Mouse (Mus musculus) neural tube, embryonic 12.5 days (tissue): ENCODE data around the gene Myo3b. TPM values are rescaled to one million over a fixed set of nuclear protein-coding genes. Genes with fewer than 3 reads are reported as not detected.

Source experiments
- ATAC-seq: fragments of 200-750 bp; cut with Nextera tagmentation; 2 replicates; pipeline ENCODE4 v1.8.0; 2017; ENCODE audit warnings: low read depth, mild to moderate bottlenecking, moderate TSS enrichment, moderate library complexity; ENCODE audit not compliant: low FRiP score
- H3K27ac ChIP-seq: fragments of 300-500 bp; sonication (generic); 2 replicates; pipeline ENCODE4 v1.5.1; 2016
- H3K27me3 ChIP-seq: fragments of 300-500 bp; sonication (generic); replicated peaks from 2 replicates; pipeline ENCODE4 v1.6.1; 2016; ENCODE audit warnings: mild to moderate bottlenecking
- H3K36me3 ChIP-seq: fragments of 300-500 bp; sonication (generic); 2 replicates; pipeline ENCODE4 v1.6.1; 2016; ENCODE audit warnings: mild to moderate bottlenecking
- H3K4me1 ChIP-seq: fragments of 300-500 bp; sonication (generic); 2 replicates; pipeline ENCODE4 v1.6.1; 2016
- H3K4me2 ChIP-seq: fragments of 300-500 bp; sonication (generic); replicated peaks from 2 replicates; pipeline ENCODE4 v1.6.1; 2016; ENCODE audit warnings: mild to moderate bottlenecking
- H3K4me3 ChIP-seq: fragments of 300-500 bp; sonication (generic); 2 replicates; pipeline ENCODE4 v1.5.1; 2016
- H3K9ac ChIP-seq: fragments of 300-500 bp; sonication (generic); 2 replicates; pipeline ENCODE4 v1.6.1; 2016; ENCODE audit warnings: mild to moderate bottlenecking
- H3K9me3 ChIP-seq: fragments of 300-500 bp; sonication (generic); 2 replicates; pipeline ENCODE4 v1.6.1; 2016; ENCODE audit warnings: mild to moderate bottlenecking
- WGBS: fragments of 180-500 bp; shearing (Covaris S2); methylation state at CpG from one replicate; pipeline ENCODE4 v1.1.7; 2016; 5-methylcytosine and 5-hydroxymethylcytosine counted together
- polyA plus RNA-seq: library from polyadenylated mRNA; unstranded; fragments of >200 nt; fragmentation: Nextera tagmentation; extraction: Ambion mirVana; gene quantifications from 2 replicates; pipeline ENCODE4 v1.2.1, GENCODE M21; 2016

Gene Myo3b
- polyA plus RNA-seq, 1 experiment from 2014 or later = 0.04 TPM

DNA sequence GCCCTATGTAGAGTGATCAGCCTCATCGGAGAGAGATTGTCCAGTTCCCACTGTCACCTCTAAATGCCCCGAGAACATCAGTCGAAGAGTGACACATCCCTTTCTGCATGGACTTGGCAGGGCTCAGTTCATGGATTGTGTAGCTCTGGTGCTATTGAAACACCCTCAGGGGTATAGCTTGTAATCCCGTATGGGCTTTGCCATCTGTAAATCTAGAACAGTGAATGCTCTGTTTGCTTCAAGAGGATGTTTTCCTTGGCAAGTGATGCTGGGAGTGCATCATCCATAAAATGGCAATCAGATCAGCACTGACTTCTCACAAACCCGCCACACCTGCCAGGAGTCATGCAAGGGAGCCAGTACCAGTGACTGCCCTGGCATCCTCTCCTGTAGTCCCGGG is 380.4 kb downstream of the Myo3b start:
- no peak overlapping the region for H3K9ac ChIP-seq
- no peaks in the 10 kb centered on the region for H3K4me1 ChIP-seq
- WGBS = 81% methylated on average over 6 of the region's 6 CpGs
- no peaks in the 10 kb centered on the region for H3K27me3 ChIP-seq
- no peaks in the 10 kb centered on the region for H3K36me3 ChIP-seq
- no peaks in the 10 kb centered on the region for H3K9me3 ChIP-seq
- no peak overlapping the region for H3K4me3 ChIP-seq
- no peak overlapping the region for H3K27ac ChIP-seq
- H3K4me2 ChIP-seq = no peak overlapping the region
- ATAC-seq = no peak

DNA sequence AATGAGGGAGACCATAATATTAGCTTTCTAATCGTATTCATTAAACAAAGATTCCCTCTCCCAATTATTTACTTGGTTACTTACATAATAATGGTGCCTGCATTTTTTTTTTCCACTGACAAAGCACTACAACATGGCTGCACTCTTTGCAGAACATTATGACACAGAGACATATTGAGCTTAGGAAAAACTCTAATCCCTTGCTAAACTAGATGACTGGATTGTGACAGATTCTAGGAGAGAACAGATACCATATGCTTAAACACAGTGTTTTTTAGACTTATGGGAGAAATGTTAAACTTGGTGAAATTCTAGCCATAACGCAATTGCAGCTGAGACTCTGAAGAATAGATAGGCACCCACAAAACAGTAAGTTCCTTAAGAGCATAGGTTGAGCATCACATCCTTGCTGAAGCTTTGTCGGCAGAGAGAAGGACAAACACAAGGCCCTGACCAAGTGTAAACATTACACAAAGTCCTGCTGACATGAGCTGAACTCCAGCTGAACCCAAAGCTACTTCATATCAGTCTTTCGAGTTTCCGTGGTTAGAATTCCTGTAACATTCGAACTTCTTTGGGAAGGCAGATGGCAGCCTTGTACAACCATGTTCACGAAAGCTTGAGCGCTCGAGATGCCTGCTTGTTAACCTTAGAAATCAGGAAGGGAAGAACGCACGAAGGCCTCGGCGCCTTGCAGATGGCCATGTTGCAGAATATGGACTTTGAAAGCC is 382.4 kb downstream of the Myo3b start:
- H3K4me2 ChIP-seq = no peak overlapping the region
- H3K9me3 ChIP-seq = no peaks in the 10 kb centered on the region
- ATAC-seq = no peak
- H3K9ac ChIP-seq = no peak overlapping the region
- no peak overlapping the region for H3K27ac ChIP-seq
- H3K36me3 ChIP-seq = no peaks in the 10 kb centered on the region
- H3K27me3 ChIP-seq = no peaks in the 10 kb centered on the region
- 87% methylated on average over 13 of the region's 13 CpGs for whole genome bisulfite sequencing
- no peak overlapping the region for H3K4me3 ChIP-seq
- H3K4me1 ChIP-seq = no peaks in the 10 kb centered on the region

DNA sequence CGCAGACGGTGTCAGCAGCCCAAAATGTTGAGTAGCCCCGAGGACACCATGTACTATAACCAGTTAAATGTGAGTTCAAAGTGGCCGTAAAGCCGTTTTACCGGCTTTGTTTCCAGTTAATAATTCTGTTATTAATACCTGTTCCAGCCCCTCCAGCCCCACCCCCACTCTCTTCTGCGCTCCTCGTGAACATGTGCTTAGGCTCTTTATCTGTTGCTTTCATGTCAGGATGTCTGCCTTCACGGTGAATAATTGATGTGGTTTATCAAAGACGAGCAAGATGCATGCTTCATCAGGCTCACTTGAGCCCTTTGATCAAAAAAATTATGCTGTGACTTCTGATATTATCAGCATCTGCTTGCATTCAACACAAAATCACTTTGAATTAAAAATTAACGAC is 386.7 kb downstream of the Myo3b start:
- Histone ChIP-seq H3K27ac (no peak overlapping the region), H3K4me1 (no peaks in the 10 kb centered on the region), H3K4me3 (no peak overlapping the region), H3K27me3 (no peaks in the 10 kb centered on the region), H3K4me2 (no peak overlapping the region), H3K9ac (no peak overlapping the region), H3K9me3 (no peaks in the 10 kb centered on the region), H3K36me3 (no peaks in the 10 kb centered on the region)
- no peak for ATAC-seq
- 71% methylated on average over 11 of the region's 11 CpGs for WGBS

DNA sequence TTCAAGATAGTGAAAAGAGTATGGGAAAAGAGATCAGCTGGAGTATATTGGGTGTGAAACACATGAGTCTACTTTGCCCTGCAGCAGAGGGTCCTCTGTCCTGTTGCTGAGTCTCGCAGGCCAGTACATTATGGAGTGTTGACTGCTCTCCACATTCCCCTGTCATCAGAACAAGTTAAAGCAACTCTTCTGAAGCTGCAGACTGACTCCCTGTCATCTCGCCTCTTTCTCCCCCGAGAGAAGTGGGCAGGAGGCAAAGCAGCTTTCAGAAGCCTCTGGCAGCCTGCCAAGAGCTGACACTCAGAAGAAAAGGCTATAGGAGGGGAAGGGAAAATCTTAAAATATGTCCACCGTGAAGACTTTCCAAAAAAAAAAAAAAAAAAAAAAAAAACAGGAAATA is 404.1 kb downstream of the Myo3b start:
- Histone ChIP-seq H3K9me3 (no peaks in the 10 kb centered on the region), H3K27ac (no peak overlapping the region), H3K27me3 (no peaks in the 10 kb centered on the region), H3K9ac (no peak overlapping the region), H3K4me1 (peaks cover 4% of the 10 kb centered on the region), H3K36me3 (no peaks in the 10 kb centered on the region), H3K4me2 (peak overlapping the region; percentile 49; the same call in 1 of the 2 replicates), H3K4me3 (no peak overlapping the region)
- 4% methylated on average over 4 of the region's 4 CpGs for WGBS
- ATAC-seq = no peak

DNA sequence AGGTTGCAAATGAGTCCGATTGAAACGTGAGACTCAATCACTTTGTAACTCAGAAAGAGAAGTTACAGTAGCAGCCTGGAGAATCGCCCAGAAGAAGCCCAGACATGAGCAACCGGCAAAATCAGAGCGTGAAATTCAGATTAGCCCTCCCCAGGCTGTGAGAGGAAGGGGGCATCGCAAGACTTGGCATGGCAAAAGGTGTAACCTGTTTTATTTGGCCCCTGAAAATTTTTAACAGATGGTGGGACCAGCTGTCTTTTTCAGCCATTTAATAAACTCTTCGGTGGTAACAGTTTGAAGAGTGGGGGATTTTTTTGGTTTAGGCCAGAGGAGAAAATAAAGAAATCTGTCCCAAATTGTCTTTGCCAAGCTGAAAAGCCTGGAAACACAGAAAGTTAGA is 405.2 kb downstream of the Myo3b start:
- Histone ChIP-seq H3K36me3 (no peaks in the 10 kb centered on the region), H3K9ac (no peak overlapping the region), H3K4me2 (peak overlapping the region; percentile 49), H3K27ac (no peak overlapping the region), H3K4me3 (no peak overlapping the region), H3K4me1 (peaks cover 4% of the 10 kb centered on the region), H3K9me3 (no peaks in the 10 kb centered on the region), H3K27me3 (no peaks in the 10 kb centered on the region)
- 3% methylated on average over 7 of the region's 7 CpGs for WGBS
- ATAC-seq = 0 out of 2 replicates have a peak, but pooled peaks have one; percentile 33

DNA sequence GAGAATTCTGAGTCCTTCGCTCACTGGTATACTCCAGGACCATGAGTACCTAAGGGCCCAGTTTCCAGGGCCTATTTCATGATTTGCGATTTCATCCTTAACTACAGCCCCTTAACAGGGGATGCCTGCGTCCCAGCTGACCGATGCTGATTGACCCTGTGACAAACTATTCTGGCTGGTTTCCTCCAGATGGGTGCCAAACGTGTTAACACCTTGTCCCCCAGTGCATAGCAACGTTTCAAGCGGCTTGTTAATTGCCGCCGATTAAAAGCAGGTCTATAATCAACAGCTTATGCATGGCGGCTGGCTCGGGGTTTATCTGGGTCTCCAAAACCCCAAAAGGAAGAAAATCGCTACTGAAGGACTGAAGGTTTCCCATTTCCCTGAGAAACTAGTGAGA is 417.3 kb downstream of the Myo3b start:
- Histone ChIP-seq H3K27ac (no peak overlapping the region), H3K36me3 (no peaks in the 10 kb centered on the region), H3K27me3 (no peaks in the 10 kb centered on the region), H3K4me2 (peak overlapping the region; percentile 53), H3K9me3 (no peaks in the 10 kb centered on the region), H3K4me1 (peaks cover 8% of the 10 kb centered on the region; the same call in 1 of the 2 replicates), H3K9ac (no peak overlapping the region), H3K4me3 (peak overlapping the region; percentile 16)
- 6% methylated on average over 12 of the region's 12 CpGs for WGBS
- no peak for ATAC-seq

DNA sequence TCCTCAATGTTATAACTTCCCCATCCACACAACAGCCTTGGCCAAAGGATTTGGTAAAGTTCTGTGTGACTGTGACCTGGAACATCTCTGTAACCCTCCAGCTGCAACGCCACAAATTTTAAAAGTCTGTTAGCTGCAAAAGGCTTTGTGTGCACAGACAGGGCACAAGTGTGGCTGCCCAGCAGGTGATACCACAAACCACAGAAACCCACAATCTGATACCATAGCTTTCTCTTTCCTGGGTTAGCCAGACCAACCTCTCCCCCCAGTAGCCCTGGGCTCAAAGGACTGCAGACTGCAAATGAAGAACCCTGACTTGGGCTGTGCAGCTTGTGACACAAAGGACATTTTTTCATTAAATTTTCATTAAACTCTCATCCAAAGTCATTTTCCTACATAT is 424.7 kb downstream of the Myo3b start:
- no peaks in the 10 kb centered on the region; the same call in 1 of the 2 replicates for H3K27me3 ChIP-seq
- H3K4me1 ChIP-seq = no peaks in the 10 kb centered on the region
- WGBS = 77% methylated on average over 1 of the region's 1 CpGs
- no peak for ATAC-seq
- no peak overlapping the region for H3K4me3 ChIP-seq
- no peaks in the 10 kb centered on the region for H3K9me3 ChIP-seq
- no peak overlapping the region for H3K9ac ChIP-seq
- H3K27ac ChIP-seq = no peak overlapping the region
- H3K36me3 ChIP-seq = no peaks in the 10 kb centered on the region
- H3K4me2 ChIP-seq = no peak overlapping the region

DNA sequence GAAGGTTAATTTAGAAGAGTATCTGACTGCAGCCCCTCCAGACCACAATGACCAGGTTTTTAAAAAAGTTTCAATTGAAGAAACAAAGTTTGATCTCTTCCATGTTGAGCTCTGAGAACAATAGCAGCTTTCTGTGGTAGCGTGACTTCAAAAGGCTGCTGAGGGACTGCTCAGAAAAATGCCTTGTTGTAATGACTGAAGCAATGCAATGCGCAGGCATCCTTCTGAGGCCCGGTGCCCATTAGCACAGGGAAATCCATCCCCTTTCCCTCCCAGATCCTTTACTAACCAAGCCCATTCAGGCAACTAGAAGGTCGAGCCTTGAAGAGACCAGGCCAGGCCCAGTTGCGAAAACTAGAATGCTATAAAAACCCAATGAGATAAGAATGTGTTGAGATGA is 432.2 kb downstream of the Myo3b start:
- H3K9ac ChIP-seq = no peak overlapping the region
- H3K9me3 ChIP-seq = no peaks in the 10 kb centered on the region
- WGBS = 9% methylated on average over 5 of the region's 5 CpGs
- H3K36me3 ChIP-seq = no peaks in the 10 kb centered on the region
- H3K27me3 ChIP-seq = peaks cover 57% of the 10 kb centered on the region
- no peak overlapping the region for H3K27ac ChIP-seq
- peaks cover 38% of the 10 kb centered on the region for H3K4me1 ChIP-seq
- no peak for ATAC-seq
- H3K4me3 ChIP-seq = no peak overlapping the region
- H3K4me2 ChIP-seq = no peak overlapping the region; the same call in 1 of the 2 replicates

DNA sequence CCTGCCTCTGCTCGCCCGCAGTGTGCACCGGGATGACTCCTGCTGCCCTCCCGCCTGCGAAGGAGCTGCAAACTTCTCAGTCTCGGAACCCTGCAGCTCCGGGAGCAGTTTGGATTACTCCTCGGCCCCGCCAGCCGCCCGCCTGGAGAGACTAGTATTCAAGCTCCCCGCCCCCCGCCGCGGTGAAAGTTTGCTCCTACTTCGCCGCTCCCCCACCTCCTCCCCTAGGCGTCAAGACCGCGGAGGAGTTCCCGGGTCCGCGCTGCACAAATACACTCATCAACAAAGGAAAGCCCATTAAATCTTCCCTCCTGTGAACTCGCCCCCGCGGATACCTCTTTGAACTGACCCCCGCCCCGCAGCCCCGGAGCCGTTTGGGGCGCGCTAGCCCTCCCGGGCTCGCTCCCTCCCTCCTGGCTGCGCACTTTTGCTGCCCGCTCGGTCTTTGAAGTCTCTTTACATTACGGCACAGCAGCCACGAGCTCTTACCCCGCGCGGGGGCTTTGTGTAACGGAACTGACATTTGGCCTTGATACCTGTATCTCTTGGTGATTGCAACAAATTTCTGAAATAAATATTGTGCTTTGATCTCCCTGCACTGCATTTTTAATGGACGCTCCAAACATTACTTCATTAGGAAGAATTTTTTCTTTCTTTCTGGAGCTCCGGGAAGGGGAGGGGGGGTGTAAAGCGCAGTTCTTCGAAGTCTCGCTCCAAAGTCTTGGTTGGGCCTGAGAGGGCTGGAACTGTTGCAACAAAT is 433.1 kb downstream of the Myo3b start:
- peak overlapping the region; percentile 36 for H3K4me3 ChIP-seq
- H3K4me1 ChIP-seq = peaks cover 46% of the 10 kb centered on the region
- H3K4me2 ChIP-seq = peak overlapping the region; percentile 74
- no peak overlapping the region for H3K27ac ChIP-seq
- no peaks in the 10 kb centered on the region for H3K36me3 ChIP-seq
- ATAC-seq = no peak
- H3K9ac ChIP-seq = no peak overlapping the region
- no peaks in the 10 kb centered on the region for H3K9me3 ChIP-seq
- WGBS = under 1% methylated on average over 48 of the region's 48 CpGs
- H3K27me3 ChIP-seq = peaks cover 66% of the 10 kb centered on the region

Other genes starting within 250 kb of the Myo3b start
- 4.4 and 4.7 TPM in 2 replicates for gene Ccdc173, start 249.6 kb upstream of the Myo3b start, polyA plus RNA-seq
- 38.3 and 39.2 TPM in 2 replicates for gene Phospho2, start 249.5 kb upstream of the Myo3b start, polyA plus RNA-seq
- gene Klhl23, start 217.2 kb upstream of the Myo3b start, polyA plus RNA-seq = 46.4 and 50.9 TPM in 2 replicates
- 355 and 373 TPM in 2 replicates for gene Ssb, start 177.6 kb upstream of the Myo3b start, polyA plus RNA-seq
- 30.6 and 36.2 TPM in 2 replicates for gene Mettl5, start 153.5 kb upstream of the Myo3b start, polyA plus RNA-seq
- gene Ubr3, start 141.9 kb upstream of the Myo3b start, polyA plus RNA-seq = 19.2 and 22.6 TPM in 2 replicates